Mouse (Mus musculus) kidney, postnatal 14 days (tissue): ENCODE measurements around the gene Usb1.
A peak's percentile ranks its signal among the peaks of the same experiment; 100 is the strongest.

Experiments
- DNase-seq: peaks from one replicate; pipeline ENCODE4 v3.0.0; 2022; ENCODE audit warnings: mixed read lengths

Gene Usb1

GRCm38 (mm10) chr8:95336363-95336762, 4.3 kb downstream of the Usb1 start:
- no peak for DNase-seq

DNA sequence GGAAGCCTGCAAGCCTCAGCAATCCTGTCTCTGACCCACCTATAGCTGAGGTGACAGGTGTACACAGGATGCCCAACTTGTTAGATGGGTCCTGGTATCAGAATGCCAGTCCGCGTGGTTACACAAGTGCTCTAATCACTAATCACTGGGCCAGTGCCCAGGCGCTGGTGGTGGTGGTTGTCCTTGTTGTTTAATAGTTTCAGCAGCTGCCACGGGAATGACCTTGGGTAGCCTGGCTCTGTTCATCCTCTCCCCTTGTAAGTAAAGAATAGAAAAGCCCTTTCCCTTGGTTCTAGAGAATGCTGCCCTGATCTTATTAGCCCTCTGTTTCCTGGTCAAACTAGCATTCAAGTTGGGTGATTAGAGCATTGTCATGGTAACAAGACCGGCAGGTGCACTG, 9.6 kb downstream of the Usb1 start:
- no peak for DNase-seq

DNA sequence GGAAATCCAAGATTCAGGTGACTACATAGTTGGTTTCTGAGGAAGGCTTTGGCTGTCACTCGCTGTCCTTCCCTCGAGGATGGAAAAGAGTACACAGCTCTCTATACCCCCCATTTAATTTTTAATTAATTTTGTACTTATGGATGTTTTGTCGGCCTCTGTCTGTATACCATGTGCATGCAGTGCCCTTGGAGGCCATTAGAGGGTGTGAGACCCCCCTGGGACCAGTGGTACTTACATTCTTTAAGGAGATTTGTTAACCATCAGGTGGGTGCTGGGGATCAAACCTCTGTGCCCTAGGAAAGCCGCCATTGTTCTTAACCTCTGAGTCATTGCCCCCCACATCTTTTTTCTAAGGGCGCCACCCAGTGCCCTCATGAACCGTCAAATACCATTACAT, 12.6 kb downstream of the Usb1 start:
- no peak for DNase-seq

- peak; percentile 77 for DNase-seq
Measured at GRCm38 (mm10) chr8:95346643-95347545, 14.8 kb downstream of the Usb1 start.

DNA sequence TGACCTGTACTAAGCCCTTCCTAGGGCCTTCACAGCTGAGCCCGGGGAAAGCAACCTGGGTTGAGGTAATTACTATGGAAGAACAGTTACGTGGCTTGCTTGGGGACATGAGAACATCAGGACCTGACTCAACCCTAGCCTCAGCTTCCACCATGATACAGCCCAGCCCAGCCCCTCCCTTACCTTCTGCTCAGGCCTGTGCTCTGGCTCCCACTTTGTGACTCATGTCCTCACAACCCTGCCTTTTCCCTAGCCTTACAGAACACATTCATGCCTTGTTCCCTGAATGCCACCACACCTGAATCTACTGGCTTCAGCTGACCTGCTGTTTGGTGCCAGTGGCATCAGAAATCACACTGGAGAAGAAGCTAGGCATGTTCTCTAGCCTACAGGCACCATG, 16.3 kb downstream of the Usb1 start:
- no peak for DNase-seq

GRCm38 (mm10) chr8:95348811-95349630, 16.9 kb downstream of the Usb1 start:
- peak; percentile 75 for DNase-seq

- DNase-seq, result no peak
Measured at GRCm38 (mm10) chr8:95351461-95351860, 19.4 kb downstream of the Usb1 start.

DNA sequence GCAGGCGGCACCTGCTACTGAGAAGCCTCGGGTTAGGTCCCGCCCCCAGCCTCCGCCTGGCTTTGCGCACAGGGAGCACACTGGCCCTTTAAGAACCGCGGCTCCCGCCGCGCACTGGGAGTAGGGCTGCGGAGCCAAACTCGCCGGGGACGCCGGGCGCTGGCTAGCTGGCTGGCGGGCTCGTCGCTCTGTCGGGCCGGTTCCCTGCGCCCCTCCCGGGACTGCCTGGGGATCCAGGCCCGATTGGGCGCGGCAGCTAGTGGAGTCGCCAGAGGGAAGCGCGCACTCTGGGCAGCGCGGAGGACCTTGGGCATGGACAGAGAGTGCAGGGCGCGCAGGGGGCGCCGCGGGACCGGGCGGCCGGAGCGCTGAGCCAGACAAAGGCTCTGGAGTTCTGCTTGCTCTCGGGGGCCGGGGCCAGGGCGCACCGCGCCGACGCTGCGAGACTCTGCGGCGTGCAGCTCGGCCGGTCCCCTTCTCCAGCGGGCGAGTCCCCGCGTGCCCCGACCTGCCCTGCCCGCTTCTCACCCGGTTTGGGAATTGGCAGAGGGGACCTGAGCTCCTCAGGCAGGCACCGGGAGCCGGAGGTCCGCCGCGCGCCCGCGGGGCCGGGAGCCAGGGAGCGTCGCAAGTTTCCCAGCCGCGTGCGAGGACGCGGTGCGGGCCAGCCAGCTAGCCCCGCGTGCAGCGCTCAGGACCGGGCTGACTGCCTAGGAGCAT, 20.2 kb downstream of the Usb1 start, which contains the start of gene Mmp15:
Gene Mmp15 (plus strand): TSS at position 118 of the 720 bp plus-strand sequence.
- DNase-seq, result peak; percentile 80

- DNase-seq, result peak; percentile 53
Measured at GRCm38 (mm10) chr8:95352871-95353866, 21.1 kb downstream of the Usb1 start.

DNA sequence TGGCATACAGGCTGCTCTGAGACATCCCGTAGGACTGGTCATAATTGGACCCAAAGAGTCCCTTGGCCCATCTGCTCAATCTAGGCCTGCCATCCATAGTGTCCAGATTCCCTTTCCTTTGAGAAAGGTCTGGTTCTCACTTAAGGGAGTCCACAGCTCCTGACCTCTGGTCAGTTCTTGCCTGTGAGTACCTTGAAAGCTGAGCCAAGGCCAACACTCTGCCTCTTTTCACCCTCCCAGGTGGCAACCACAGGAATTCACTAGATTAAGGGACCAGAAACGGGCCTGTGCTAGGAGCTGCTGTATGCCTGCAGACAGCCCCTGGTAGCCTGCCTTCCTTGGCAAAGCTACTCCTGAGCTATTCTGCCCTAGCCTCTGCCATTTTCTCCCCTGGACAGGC, 22.5 kb downstream of the Usb1 start:
- DNase-seq, result no peak

- DNase-seq, result no peak
Measured at GRCm38 (mm10) chr8:95358550-95359411, 26.7 kb downstream of the Usb1 start.

DNA sequence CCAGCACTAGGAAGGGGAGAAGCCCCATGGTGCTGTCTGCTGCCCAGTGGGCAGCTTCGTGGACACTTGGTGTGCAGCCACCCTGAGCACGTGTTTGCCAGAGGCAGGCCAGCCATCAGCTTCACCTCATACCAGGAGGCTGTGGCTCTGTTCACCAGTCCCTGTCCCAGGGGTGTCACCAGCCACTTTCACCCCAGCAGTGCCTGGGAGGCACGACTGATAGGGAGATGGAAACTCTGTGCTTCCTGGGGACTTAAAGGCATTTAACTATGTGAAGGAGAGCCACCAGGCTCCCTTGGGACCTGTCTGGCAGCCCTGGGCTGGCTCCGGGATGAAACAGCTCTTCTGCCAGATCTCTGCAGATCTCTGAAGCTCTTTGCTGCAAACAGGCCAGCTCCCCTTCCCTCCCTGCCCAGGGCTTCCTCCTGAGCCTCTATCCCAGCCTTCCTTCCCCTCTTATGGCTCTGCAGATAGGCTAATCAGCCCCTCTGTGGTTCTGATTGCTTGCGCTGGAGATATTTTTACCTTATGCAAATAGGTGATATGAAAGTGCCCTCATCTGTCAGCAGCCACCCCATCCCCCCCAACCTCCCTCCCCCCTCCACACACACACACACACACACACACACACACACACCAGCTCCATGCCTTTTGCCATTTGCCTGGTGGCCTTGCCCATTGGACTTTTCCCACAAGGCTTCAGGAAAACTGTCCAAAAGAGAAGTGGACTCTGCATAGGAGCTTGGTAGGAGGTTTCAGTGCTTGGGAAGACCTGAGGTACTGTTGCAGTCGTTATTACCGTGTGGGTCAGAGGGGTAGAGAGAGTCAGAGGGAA, 28.3 kb downstream of the Usb1 start:
- no peak for DNase-seq

- no peak for DNase-seq
Measured at GRCm38 (mm10) chr8:95361016-95361341, 28.9 kb downstream of the Usb1 start.

- DNase-seq, result no peak
Measured at GRCm38 (mm10) chr8:95362272-95362671, 30.2 kb downstream of the Usb1 start.

GRCm38 (mm10) chr8:95363849-95364248, 31.8 kb downstream of the Usb1 start:
- no peak for DNase-seq

GRCm38 (mm10) chr8:95369581-95370326, 37.7 kb downstream of the Usb1 start:
- DNase-seq, result no peak

GRCm38 (mm10) chr8:95373389-95374002, 41.4 kb downstream of the Usb1 start:
- DNase-seq, result no peak

DNA sequence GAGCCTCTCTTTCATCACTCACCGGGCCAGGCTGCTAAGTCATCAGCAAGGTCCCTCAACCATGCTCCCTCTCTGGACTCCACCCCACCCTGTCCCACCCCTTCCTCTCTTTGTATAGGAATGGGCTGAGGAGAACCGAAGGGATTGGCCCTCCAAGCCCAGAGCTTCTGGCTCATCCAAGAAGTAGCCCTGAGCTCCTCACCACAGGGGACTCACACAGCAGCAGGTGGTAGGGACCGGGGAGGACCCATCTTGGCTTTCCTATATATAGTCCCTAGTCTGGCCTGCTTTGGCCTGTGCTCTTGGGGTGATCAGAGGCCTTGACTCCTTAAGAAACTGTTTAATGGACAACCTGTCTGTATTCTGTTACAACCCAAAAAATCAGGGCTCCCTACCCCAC, 42.3 kb downstream of the Usb1 start:
- DNase-seq, result no peak
